Mouse (Mus musculus) 3T3-L1 (cell line): Measurements from ENCODE around the gene Fcer1g.
"Not testable (repeated sequence)": the region's sequence is repeated elsewhere in the genome, so short reads cannot be mapped to it uniquely, and the experiment has no call there.

ENCODE experiments used
- DNase-seq: peaks from one replicate; pipeline ENCODE4 v3.0.0-alpha.2; 2015; ENCODE audit warnings: low read depth, low spot score

Gene Fcer1g

GRCm38 (mm10) chr1:171245353-171245752 lies 11.2 kb upstream of the Fcer1g start:
- DNase-seq, result peak; percentile 70

- not testable (repeated sequence) for DNase-seq
These were observed 7.8 kb upstream of the Fcer1g start for GRCm38 (mm10) chr1:171241952-171242351.

- DNase-seq, result no peak
These were observed 6.7 kb upstream of the Fcer1g start for GRCm38 (mm10) chr1:171240911-171241310.

DNA sequence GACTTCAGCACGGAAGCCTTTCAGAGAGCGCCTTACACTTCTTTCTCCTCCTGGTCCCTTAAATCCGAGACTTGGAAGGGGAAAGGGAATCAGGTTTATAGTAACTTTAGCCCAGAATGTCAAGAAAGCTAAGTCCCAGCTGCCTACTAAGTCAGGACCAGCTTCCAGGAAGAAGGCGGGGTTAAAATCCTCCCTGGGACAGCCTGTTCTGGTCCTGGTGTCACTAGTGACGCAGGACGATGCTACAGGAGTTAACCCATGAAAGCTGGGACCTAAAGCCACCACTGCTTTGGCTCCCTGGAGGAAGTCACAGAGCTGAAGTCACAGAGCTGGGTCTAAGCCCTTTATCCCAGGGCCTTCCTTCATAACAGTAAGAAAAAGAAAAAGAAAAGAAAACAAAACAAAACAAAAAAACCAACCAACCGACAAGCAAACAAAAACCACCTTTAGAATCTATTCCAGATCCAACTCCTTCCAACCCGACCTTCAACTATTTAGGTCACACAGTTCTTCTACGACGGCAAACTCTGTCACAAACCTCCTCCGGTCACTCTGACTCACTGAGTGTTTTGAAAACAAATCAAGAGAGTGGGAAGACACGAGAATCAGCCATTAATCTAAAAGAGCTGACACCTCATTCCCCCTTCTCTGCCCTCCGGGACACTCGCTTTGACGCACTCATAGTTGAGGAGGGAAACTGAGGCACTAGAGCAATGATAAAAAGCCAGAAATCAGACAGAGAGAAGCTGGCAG lies 6.0 kb upstream of the Fcer1g start:
- no peak for DNase-seq

DNA sequence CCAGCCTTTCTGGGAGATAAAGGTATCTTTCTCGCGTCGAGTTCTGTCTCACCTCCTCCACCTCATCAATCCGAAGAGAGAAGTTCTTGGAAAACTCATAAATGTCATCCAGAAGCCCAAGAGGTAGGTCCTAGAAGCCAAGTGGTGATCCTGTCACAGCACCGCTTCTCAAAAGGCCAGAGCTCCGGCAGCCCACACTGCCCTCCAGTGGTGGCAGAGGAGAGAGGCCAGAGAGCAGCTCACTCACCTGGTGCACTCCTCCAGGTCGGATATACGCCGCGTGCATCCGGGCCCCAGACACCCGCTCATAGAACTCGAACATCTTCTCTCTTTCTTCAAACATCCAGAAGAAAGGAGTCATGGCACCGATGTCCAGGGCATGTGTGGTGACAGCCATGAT lies 4.3 kb upstream of the Fcer1g start:
- DNase-seq, result peak; percentile 69

DNA sequence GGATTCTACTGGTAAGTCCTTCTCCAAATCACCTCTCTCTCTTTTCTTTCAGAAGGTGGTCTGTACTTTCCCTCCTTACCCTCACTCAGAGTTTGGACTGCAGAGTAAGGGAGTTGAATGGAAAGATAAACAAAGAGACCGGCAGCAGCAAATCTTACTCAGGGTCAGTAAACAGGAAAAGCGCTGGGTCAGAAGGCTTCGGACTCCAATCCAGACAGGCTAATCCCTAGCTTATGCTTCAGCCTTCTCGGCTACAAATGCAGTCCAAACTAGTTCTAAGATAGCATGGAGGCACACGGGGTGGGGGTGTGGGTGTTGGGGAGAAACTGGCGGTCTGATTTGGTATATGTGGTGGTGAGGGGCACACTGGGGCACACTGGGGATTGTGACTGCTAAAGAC lies 3.3 kb upstream of the Fcer1g start:
- DNase-seq, result no peak

DNA sequence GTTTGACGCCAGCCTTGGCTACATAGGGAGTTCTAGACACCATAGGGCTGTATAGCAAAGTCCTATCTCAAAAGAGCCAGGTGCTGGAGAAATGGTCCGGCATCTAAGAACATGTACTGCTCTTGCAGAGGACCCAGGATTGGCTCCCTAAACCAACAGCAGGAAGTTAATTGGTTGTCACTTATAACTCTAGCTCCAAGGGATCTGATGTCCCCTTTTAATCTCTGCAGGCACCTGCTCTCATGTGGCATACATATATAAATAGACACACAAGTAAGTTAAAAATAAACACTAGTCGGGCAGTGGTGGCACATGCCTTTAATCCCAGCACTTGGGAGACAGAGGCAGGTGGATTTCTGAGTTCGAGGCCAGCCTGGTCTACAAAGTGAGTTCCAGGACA lies 1.6 kb upstream of the Fcer1g start:
- DNase-seq, result no peak

- no peak for DNase-seq
These were observed 373 bp upstream of the Fcer1g start for GRCm38 (mm10) chr1:171234538-171234937.

- no peak for DNase-seq
These were observed 1.1 kb downstream of the Fcer1g start for GRCm38 (mm10) chr1:171232800-171233730.

- DNase-seq, result no peak
These were observed 1.8 kb downstream of the Fcer1g start for GRCm38 (mm10) chr1:171232348-171232747.

GRCm38 (mm10) chr1:171231844-171232243 lies 2.3 kb downstream of the Fcer1g start:
- DNase-seq, result no peak

- no peak for DNase-seq
These were observed 4.0 kb downstream of the Fcer1g start for GRCm38 (mm10) chr1:171230215-171230614.

- no peak for DNase-seq
These were observed 4.4 kb downstream of the Fcer1g start for GRCm38 (mm10) chr1:171229750-171230149.

DNA sequence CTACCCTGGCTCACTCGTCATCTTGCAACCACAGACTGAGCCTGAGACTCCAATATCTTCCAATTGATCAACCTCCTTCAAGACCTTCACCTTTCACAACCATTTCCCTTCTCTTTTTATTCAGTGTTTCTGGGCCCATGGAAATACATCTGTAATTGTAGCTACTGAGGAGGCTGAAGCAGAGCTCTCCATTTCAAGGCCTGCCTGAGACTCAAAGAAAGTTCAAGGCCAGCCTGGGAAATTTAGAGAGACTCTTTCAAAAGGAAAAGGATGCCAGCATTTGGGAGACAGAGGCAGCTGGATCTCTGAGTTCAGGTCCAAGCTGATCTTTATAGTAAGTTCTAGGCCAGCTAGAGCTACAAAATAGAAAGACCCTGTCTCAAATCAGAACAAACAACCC lies 6.3 kb downstream of the Fcer1g start:
- no peak for DNase-seq

GRCm38 (mm10) chr1:171226780-171227179 lies 7.4 kb downstream of the Fcer1g start:
- no peak for DNase-seq

DNA sequence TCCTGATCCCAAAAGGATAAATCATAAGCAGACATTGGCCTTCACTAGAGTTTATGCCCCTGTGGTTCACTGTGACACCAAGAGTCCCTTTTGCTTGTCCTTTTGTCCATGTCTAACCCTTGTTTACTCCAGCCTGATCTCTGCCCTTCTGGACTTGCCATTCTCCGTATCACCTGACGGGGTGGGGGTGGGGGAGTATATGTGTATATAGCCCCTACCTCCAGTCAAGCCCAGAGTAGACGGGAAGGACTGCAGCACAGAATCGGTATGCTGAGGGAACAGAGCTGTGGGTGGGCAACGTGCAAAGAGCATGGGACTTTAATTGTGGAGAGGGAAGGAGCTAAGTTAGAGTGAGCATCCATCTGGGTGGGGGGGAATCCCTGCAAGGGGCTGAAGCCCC lies 9.3 kb downstream of the Fcer1g start, which contains the start of gene Apoa2:
Apoa2 (plus strand) TSS at position 198 of the 400 bp plus-strand sequence.
- no peak for DNase-seq

DNA sequence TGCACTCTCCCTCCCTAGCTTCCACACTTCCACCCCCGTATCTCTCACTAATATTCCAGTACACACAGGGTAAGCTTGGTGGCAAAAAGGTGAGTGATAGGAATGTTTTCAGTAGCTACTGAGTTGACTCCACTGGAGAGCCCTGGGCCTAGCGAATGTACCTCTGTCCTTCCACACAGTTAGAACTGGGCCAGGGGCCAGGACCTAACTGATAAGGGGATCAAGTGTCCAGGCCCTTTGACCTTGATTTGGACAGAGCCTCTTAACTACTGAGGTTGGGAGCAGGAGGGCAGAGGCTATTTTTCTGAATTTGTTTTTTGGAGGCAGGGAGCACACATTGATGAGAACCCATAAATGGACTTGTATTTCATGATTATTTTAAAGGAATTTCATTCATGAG lies 10.4 kb downstream of the Fcer1g start:
- no peak for DNase-seq

GRCm38 (mm10) chr1:171223168-171223567 lies 11.0 kb downstream of the Fcer1g start:
- DNase-seq, result peak; percentile 18

- peak; percentile 100 for DNase-seq
These were observed 11.7 kb downstream of the Fcer1g start, which contains the start of gene Tomm40l for GRCm38 (mm10) chr1:171222238-171223155. Tomm40l (minus strand) TSS chr1:171222514.

DNA sequence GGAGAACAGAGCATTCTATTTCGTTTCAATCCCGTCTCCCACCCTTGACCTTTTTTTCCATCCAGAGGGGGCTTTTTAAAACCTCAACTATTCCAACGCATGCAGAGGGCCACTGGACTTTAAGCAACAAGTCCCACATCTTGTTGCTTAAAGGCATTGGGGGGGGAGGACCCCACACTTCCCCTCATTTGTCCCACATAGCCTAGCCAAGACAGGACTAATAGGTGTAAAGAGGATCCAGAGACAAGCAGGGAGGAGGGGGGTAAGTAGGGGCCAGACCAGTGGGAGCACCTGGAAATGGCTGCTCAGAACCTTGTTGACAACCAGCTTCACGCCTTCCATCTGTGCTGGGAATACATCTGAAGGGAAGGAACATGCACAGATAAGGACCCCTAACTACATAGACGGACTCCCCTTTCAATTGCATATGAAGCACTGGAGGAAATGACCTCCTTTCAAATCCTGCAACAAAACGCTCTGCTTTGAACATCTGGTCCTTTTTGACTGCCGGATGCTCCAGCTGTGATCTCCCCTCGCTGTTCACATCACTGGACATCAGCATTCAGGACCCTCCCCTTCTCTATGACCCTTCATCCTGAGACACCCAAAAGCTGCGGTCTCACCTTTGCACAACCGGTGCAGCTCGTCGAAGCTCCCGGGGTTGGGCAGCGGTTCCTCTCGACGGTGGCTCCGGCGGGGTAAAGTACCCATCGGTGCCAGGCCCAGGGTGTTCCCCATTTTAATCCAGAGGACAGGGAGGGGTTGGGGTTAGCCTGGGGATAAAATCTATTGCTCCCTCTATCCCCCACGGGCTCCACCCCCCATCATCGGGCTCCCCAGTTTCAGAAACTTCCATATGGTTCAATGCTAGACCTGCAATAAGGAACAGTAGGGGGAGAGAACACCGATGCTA lies 12.6 kb downstream of the Fcer1g start:
- DNase-seq, result peak; percentile 19
